Mouse (Mus musculus) urinary bladder, postnatal 14 days (tissue): ENCODE data around the gene Ralgds.
"Not testable (repeated sequence)": the region's sequence is repeated elsewhere in the genome, so short reads cannot be mapped to it uniquely, and the experiment has no call there.

Experiments
- DNase-seq: peaks from one replicate; pipeline ENCODE4 v3.0.0; 2021; ENCODE audit warnings: low spot score

The Ralgds gene

GRCm38 (mm10) chr2:28512798-28513401 lies at the start of gene Ralgds:
Gene Ralgds (plus strand): TSS chr2:28513125.
- DNase-seq = peak; percentile 72

DNA sequence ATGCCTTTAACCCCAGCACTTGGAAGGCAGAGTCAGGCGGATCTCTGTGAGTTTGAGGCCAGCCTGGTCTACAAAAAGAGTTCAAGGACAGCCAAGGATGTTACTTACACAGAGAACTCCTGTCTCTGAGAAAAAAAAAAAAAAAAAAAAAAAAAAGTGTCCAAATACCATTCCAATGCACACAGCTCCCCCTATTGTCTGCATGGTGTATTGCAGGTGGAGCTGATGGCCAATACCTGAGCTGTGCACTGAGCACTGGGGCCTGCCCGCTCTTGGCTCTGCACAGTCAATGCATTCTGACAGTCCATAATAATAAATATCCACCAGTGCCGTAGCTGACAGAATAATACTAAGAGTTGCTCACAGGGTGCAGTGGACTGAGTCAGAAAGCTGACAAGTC lies 49.0 kb upstream of the Ralgds start:
- peak; percentile 47 for DNase-seq

DNA sequence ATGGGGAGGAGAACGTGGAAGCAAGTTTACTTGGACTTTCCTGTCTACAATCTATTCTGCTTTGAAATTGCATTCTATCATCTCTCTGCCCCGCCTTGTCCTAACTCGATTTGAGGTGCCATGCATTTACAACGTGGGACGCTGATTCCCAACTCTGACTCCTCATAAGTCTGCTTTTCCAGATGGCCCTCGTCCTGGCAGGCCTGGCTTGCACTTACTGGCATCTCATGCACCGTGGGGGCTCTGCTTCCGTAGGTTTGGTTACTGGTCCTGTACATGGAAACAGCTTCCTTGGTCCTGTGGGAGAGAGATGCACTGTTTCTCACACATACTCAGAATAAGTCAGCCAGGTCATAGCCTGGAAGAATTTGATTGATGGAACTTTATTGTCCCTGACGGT lies 48.0 kb upstream of the Ralgds start:
- DNase-seq = no peak

DNA sequence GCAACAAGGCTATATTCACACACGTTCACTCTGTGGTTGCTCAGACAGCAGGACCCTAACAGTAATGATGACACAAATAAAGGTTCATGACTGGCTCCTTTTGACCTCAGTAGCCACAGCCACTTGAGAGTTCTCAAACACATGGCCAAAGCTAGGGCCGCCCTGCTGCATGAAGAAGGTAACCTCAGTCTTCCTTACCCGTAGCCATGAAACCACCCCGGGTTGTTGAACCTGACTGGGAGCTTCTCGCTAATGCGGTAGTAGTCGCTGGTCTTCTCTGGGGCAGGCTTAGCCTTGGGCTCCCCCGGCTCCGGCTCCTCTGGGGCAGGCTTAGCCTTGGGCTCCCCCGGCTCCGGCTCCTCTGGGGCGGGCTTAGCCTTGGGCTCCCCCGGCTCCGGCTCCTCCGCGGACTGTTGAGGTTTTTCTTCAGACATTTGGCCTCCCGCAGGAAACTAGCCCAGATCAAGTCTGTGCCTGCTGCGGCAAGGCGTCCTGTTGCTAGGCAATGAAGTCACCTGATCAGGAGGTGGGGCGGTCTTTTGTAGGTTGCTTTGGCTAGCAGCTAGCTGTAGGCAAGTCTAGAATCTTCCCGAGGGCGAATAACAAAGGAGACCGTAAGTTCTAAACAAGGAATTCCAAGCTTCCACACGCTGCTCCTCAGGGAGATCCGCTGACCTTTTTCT lies 46.9 kb upstream of the Ralgds start, which contains the start of gene 1700007K13Rik:
1700007K13Rik (minus strand) TSS at position 497 of the 683 bp plus-strand sequence.
- DNase-seq = peak; percentile 76

DNA sequence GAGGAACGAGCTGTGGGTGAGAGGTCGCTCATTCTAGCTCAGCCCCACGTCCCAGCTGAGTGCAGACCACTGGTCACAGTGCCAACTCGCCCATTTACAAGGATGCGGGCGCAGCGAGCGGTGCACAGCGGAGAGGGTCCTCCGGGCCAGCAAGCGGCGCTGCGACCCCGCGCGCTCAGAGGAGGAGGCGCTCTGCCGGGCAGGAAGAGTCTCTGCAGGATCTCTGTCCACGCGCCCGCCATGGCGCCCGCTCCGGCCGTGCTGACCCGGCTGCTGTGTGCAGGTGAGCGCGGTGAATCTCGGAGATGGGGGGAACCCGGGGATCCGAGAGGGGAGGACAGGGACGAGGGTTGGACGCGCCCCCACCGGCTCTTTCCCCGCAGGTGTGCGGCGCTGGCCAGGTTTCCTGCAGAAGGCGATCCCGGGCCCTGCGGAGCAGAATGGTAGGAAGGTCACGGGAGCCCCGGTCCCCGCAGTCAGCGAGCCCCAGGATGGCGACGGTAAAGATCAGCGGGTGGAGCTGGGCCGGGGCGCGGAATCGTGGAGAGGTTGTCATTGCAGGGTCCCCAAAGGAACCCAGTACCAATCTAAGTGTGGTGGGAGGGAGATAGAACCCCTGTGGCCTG lies 45.0 kb upstream of the Ralgds start, which contains the start of gene Mrps2:
Mrps2 (plus strand) TSS at position 207 of the 626 bp plus-strand sequence.
- DNase-seq = peak; percentile 85

DNA sequence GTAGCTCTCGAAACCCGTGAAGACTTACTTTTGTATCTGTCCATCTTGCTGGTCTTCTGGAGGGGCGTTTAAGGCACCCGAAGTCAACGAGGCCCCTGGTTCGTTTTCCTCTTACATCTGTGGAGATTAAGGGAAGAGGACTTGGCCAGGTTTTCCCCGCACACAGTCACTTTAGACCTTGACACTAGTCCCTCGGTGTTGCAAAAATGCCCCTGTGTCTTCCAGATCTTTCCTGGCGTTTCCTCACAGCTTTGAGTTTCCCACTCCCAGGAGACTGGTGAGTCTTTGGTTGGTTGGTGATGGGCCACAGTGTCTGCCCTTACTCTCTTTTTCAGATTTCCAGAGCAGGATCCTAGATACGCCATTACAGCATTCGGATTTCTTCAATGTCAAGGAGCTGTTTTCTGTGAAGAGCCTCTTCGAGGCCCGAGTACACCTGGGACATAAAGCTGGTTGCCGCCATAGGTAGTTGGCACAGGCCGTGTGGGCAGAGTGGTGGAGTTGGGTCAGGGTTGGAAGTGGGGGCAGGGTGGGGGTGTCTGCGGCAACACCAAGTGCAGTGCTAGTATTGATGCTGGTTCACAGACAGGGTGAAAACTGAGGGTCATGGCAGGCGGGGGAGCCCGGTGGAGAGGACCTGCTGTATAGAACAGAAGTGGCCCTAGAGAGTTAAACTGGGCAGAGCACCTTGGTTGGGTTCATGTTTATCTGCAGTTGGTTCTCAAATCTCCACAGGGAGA lies 44.3 kb upstream of the Ralgds start:
- DNase-seq = no peak

DNA sequence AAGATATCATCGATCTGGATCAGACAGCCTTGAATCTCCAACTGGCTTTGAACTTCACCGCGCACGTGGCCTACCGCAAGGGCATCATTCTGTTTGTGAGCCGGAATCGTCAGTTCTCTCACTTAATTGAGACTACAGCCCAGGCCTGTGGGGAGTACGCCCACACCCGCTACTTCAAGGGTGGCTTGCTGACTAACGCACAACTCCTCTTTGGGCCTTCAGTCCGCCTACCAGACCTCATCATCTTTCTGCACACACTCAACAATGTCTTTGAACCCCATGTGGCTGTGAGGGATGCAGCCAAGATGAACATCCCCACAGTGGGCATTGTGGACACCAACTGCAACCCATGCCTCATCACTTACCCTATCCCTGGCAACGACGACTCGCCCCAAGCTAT lies 43.5 kb upstream of the Ralgds start:
- no peak for DNase-seq

- DNase-seq = no peak
Measured at GRCm38 (mm10) chr2:28470591-28470990, 42.3 kb upstream of the Ralgds start.

DNA sequence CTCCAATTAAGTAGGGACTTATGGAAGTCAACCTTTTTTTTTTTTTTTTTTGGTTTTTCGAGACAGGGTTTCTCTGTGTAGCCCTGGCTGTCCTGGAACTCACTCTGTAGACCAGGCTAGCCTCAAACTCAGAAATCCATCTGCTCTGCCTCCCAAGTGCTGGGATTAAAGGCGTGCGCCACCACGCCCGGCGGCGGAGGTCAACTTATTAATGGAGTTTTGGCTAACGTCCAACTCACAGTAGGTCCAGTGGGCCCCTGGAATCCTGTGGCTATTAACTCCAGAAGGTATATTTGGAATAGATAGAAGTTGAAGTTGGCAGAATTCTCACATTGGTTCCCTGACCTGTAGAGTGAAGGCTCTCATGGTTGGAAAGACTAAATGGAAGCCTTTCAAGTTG lies 40.9 kb upstream of the Ralgds start:
- DNase-seq = not testable (repeated sequence)

- not testable (repeated sequence) for DNase-seq
Measured at GRCm38 (mm10) chr2:28477993-28478392, 34.9 kb upstream of the Ralgds start.

- DNase-seq = no peak
Measured at GRCm38 (mm10) chr2:28479208-28480204, 33.4 kb upstream of the Ralgds start.

GRCm38 (mm10) chr2:28483861-28484260 lies 29.1 kb upstream of the Ralgds start:
- DNase-seq = no peak

- DNase-seq = no peak
Measured at GRCm38 (mm10) chr2:28494521-28494920, 18.4 kb upstream of the Ralgds start.

DNA sequence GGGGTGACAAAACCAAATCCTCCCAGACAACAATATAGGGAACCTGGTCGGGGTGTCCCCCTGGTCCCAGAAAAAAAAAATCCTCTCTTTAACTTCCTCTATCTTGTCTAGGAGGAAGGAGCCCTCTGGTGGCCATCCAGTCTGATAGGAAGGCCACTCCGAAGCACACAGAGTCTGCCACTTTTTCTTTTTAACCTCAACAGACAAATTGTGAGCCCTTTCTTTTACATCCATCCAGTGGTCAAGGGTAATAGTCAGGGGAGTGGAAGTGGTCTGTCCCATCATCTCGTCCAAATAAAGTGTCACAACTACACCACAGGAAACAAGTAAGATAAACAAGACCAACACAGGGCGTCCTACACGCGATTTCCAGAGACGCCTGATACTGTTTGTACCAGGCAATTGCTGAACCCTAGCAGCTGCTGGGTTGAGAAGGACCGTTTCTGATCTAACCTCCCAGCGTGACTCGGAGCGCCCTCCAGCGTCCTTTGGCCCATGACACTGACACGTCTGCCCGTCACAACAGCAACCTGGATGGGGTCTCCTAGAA lies 17.6 kb upstream of the Ralgds start:
- peak; percentile 25 for DNase-seq

DNA sequence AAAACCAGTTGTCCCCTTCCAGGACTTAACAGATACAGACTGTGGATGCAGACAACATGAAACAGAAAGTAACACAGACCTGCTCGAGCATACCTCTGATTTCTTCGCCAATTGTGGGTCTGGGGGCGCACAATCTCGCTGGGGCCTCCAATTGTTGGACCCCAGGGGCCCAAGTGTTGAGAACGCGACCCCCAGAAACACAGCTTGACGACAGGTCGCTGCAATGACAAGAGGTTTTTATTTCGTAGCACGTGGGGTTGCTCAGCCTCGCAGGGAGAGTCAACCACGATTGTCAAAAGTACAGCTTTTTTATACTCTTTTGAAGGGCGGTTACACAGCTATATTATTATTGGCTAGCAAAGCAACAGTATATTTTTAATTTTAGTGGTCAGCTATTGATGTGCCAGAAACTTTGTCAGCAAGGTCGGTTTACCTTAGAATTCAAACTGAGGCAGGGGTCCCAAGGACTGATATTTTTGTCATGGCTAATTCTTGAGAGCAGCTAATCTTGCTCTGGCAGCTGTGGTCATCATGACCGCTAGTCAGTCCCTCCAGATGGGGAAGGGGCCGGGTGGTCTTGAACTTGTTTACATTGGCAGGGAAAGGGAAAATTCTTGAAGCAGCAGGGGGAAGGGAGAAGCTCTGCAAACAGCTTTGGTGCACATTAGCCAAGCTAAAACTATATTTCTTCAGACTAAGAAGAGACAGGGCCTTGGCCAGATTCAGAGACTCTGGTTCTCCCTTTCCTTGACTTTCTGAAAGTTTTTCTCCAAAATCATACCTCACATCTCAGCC lies 16.9 kb upstream of the Ralgds start:
- DNase-seq = no peak

DNA sequence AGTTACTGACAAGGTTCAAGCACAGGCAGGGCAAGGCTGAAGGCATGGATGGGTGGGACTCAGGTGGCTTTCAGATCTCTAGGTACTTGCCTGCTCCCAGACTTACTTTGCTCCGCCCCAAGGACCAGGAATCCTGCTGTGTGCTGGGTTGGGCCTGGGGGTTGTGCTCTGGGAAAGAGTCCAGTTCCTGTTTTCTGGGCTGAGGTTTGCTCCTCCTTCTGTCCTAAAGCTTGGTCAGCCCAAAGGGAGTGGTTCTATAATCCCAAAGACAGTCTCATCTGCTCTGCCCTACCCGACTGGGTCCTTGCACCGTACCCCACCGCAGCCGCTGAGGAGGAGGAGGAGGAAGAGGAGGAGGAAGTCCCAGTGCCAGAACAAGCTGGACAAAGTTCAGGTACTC lies 16.3 kb upstream of the Ralgds start, which contains the start of gene Gbgt1:
Gbgt1 (plus strand) TSS at position 221 of the 400 bp plus-strand sequence.
- DNase-seq = no peak

DNA sequence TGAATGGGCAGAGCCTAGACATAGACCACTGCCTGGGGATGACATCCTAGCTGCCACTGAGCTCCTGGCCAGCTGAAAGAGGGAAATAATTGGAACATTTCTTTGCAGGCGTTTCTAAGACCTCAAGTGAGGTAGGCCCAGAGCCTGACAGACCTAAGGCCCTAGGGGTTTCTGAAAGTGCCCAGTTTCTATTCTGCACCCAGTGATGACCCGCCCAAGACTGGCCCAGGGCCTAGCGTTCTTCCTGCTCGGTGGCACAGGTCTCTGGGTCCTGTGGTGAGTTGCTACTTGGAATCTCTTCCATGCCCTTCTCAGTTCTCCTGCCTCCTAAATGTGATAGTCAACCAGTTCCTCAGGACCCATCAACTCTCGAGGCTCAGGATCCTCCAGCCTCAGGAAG lies 15.4 kb upstream of the Ralgds start:
- DNase-seq = no peak

GRCm38 (mm10) chr2:28498431-28498830 lies 14.5 kb upstream of the Ralgds start:
- no peak for DNase-seq

DNA sequence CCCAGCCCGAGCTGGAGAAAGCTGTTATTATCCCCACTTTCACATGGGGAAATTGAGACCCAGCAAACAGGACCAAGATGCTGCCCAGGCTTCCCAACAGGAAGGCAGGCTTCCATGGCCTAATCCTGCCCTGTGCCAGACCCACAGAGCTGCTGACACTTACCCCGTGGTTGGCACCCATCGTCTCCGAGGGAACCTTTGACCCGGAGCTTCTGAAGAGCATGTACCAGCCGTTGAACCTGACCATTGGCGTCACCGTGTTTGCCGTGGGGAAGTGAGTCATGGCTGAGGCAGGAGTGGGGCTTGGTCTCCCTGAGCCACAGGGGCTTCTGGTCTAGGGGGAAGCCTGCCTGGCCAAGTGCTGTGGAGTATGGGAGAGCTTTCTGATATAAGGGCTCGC lies 9.9 kb upstream of the Ralgds start:
- no peak for DNase-seq

DNA sequence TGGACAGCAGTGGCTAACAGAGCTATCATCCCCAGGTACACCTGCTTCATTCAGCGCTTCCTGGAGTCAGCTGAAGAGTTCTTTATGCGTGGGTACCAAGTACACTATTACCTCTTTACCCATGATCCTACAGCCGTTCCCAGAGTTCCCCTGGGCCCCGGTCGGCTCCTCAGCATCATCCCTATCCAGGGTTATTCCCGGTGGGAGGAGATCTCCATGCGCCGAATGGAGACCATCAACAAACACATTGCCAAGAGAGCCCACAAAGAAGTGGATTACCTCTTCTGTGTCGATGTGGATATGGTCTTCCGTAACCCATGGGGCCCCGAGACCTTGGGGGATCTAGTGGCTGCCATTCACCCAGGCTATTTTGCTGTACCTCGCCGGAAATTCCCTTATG lies 8.2 kb upstream of the Ralgds start:
- peak; percentile 1 for DNase-seq
